Mouse (Mus musculus) megakaryocyte, embryonic 14.5 days (primary cell): ENCODE measurements around the gene Plau.

ENCODE experiments used
- FLI1 ChIP-seq: IDR thresholded peaks from 2 replicates; pipeline ENCODE4 v1.6.1; 2012; ENCODE audit warnings: low read length, inconsistent platforms, mixed read lengths
- GATA1 ChIP-seq: IDR thresholded peaks from 3 replicates; pipeline ENCODE4 v1.6.1; 2012; ENCODE audit warnings: mixed read lengths, low read length, inconsistent platforms, borderline replicate concordance

DNA sequence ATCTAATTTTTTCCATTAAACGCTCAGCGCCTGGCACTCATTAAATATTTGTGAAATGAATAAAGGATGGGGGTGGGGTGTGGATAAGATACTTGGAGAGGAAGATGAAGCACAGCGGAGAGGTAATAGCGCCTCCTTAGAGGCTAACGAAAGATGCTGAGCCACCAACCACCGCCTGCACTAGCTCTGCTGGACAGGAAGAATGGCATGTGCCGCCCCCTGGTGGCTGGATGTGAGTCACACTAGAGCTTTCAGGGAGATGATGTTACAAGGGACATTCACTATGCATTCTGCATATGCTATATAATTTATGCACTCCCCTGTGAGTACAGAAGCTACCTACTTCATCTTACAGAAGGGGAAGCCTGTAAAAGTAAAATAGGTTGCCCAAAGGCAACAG, 37.7 kb upstream of the Plau start:
- TF ChIP-seq GATA1 (no peak), FLI1 (no peak)
